Mouse (Mus musculus): ENCODE data around the gene Mtrex. TPM values are rescaled to one million over a fixed set of nuclear protein-coding genes. Genes with fewer than 3 reads are reported as not detected.

The Mtrex gene
- polyA plus RNA-seq (2012; rRNA removed), result 47.8 and 50.1 TPM in 2 replicates

GRCm38 (mm10) chr13:112927287-112928001, at the start of gene Mtrex, which contains the start of gene Dhx29:
Mtrex (minus strand) TSS chr13:112927398.
Dhx29 (plus strand) TSS chr13:112927454.

Other genes starting within 250 kb of the Mtrex start
- gene Plpp1, start 126.6 kb downstream of the Mtrex start, polyA plus RNA-seq (2012; rRNA removed), result 39.4 and 43.9 TPM in 2 replicates
- gene Dhx29, start 56 bp upstream of the Mtrex start, polyA plus RNA-seq (2012; rRNA removed), result 17.2 and 18.2 TPM in 2 replicates
- gene Ccno, start 60.4 kb upstream of the Mtrex start, polyA plus RNA-seq (2012; rRNA removed), result 2.0 and 2.2 TPM in 2 replicates
- gene Mcidas, start 66.4 kb upstream of the Mtrex start, polyA plus RNA-seq (2012; rRNA removed), result 0.60 and 0.80 TPM in 2 replicates
- gene Cdc20b, start 107.7 kb upstream of the Mtrex start, polyA plus RNA-seq (2012; rRNA removed), result 0.62 and 1.0 TPM in 2 replicates
- 21.2 and 30.2 TPM in 2 replicates for gene Gpx8, start 119.0 kb upstream of the Mtrex start, polyA plus RNA-seq (2012; rRNA removed)
- gene Gzma, start 173.6 kb upstream of the Mtrex start, polyA plus RNA-seq (2012; rRNA removed), result 0.07 TPM in 1 of 2 replicates, not detected in the other